Mouse (Mus musculus): ENCODE measurements around the gene Tmem132c.
A peak's percentile ranks its signal among the peaks of the same experiment; 100 is the strongest.

The Tmem132c gene

GRCm38 (mm10) chr5:127610787-127611509, 369.3 kb downstream of the Tmem132c start:
- peak; percentile 30 to 58 for DNase-seq

GRCm38 (mm10) chr5:127611881-127612280, 370.3 kb downstream of the Tmem132c start:
- no peak for DNase-seq

GRCm38 (mm10) chr5:127612397-127612796, 370.8 kb downstream of the Tmem132c start:
- no peak for DNase-seq

Measured in kidney, postnatal 4 days (tissue).